Mouse (Mus musculus): Measurements from ENCODE around the gene Adnp.

DNA sequence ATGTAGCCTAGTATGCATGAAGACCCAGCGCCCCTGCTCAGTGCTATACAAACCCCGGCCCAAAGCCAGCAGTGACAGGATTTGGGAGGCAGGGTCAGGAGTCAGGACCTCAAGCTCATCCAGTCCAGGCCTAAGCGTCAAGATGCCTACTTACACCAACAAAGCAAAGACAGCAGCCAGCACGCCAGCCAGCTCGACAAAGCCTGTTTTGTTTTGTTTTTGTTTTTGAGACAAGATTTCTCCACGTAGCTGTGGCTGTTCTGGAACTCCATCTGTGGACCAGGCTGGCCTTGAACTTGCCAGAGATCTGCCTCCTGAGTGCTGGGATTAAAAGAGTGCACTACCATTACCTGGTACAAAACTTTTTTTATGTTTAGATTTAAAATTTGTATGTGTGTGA is 16.4 kb upstream of the Adnp start:
- no peak for TF ChIP-seq GATA1 (IDR thresholded peaks at IDR 0.05; ENCODE audit: borderline replicate concordance, low read length)
- no peak for TF ChIP-seq FLI1 (IDR thresholded peaks at IDR 0.05; ENCODE audit: low read length)

All from megakaryocyte, embryonic 14.5 days (primary cell).